Mouse (Mus musculus) stomach, postnatal 0 days (tissue): Measurements from ENCODE around the gene Psmd8.

Experiments
- CTCF ChIP-seq: IDR thresholded peaks from 2 replicates; pipeline ENCODE4 v1.5.1; 2016; ENCODE audit warnings: antibody characterized with exemption, low read depth, mild to moderate bottlenecking, moderate library complexity
- EP300 ChIP-seq: optimal IDR thresholded peaks from 2 replicates; pipeline ENCODE3; 2016; ENCODE audit warnings: antibody characterized with exemption

- no peak for TF ChIP-seq EP300
- peak; percentile 77 for TF ChIP-seq CTCF
Measured at GRCm38 (mm10) chr7:29126173-29126915, 54.2 kb downstream of the Psmd8 start.
